Mouse (Mus musculus) thymus, adult 2 months (tissue): ENCODE data around the gene Taok3. TPM values are rescaled to one million over a fixed set of nuclear protein-coding genes. Genes with fewer than 3 reads are reported as not detected.
A peak's percentile ranks its signal among the peaks of the same experiment; 100 is the strongest.

ENCODE experiments used
- DNase-seq: peaks from one replicate; pipeline ENCODE4 v3.0.0; 2021
- H3K27ac ChIP-seq: fragments of 200-500 bp; 2 replicates; pipeline ENCODE4 v1.5.1; 2012; ENCODE audit warnings: low read length, control low read depth; ENCODE audit not compliant: control insufficient read depth, insufficient read depth
- H3K27me3 ChIP-seq: fragments of 200-500 bp; 2 replicates; pipeline ENCODE4 v1.6.1; 2012; ENCODE audit warnings: mild to moderate bottlenecking, low read length, moderate library complexity, mixed read lengths; ENCODE audit not compliant: control insufficient read depth, insufficient read depth
- H3K36me3 ChIP-seq: fragments of 200-500 bp; 2 replicates; pipeline ENCODE4 v1.6.1; 2012; ENCODE audit warnings: mild to moderate bottlenecking, low read length, moderate library complexity; ENCODE audit not compliant: control insufficient read depth, insufficient read depth
- H3K4me1 ChIP-seq: fragments of 200-500 bp; replicated peaks from 2 replicates; pipeline ENCODE4 v1.6.1; 2012; ENCODE audit warnings: low read length; ENCODE audit not compliant: control insufficient read depth, insufficient read depth
- H3K4me3 ChIP-seq: fragments of 200-500 bp; 2 replicates; pipeline ENCODE4 v1.5.1; 2012; ENCODE audit warnings: mild to moderate bottlenecking, low read length, control low read depth, moderate library complexity; ENCODE audit not compliant: control insufficient read depth, insufficient read depth
- CTCF ChIP-seq: fragments of 200-500 bp; IDR thresholded peaks from 2 replicates; pipeline ENCODE4 v1.5.1; 2012; ENCODE audit warnings: mild to moderate bottlenecking, control low read depth, low read length, moderate library complexity, borderline replicate concordance; ENCODE audit not compliant: control insufficient read depth, poor library complexity, insufficient read depth; ENCODE audit errors: extremely low read depth
- POLR2A ChIP-seq: fragments of 200-500 bp; IDR thresholded peaks from 2 replicates; pipeline ENCODE4 v1.6.1; 2012; ENCODE audit warnings: mild to moderate bottlenecking, low read length, control low read depth, moderate library complexity; ENCODE audit not compliant: control insufficient read depth, poor library complexity, insufficient read depth; ENCODE audit errors: extremely low read depth
- WGBS: fragments of 180-500 bp; shearing (Covaris S2); methylation state at CpG from one replicate; pipeline ENCODE4 v1.1.7; 2018; 5-methylcytosine and 5-hydroxymethylcytosine counted together
- polyA plus RNA-seq: library from polyadenylated mRNA; depleted of rRNA; stranded (reverse); fragments of >200 nt; gene quantifications from 2 replicates; pipeline ENCODE4 v1.2.3, GENCODE M21; 2012

Taok3 gene
- polyA plus RNA-seq, 1 experiment = 43.5 TPM

DNA sequence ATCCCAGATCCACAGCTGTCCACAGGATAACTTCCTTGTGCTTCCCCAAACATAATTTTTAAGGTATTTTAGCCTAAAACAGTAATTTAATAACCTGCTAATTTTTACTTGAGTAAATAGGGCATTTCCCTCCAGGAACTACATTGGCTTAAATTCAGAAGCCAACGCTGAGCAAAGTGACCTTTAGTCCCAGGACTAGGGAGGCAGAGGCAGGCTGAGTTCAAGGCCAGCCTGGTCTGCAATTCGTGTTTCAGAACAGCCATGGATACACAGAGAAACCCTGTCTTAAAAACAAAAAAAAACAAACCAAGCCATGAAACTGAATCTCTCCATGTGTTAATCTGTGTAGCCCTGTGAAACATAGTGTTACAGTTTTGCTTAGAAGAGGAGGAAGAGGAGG, 3.3 kb upstream of the Taok3 start:
- TF ChIP-seq POLR2A (no peak), CTCF (no peak)
- H3K36me3 ChIP-seq = no peaks in the 10 kb centered on the region; the same call in 1 of the 2 replicates
- WGBS = 74% methylated on average over 2 of the region's 2 CpGs

DNA sequence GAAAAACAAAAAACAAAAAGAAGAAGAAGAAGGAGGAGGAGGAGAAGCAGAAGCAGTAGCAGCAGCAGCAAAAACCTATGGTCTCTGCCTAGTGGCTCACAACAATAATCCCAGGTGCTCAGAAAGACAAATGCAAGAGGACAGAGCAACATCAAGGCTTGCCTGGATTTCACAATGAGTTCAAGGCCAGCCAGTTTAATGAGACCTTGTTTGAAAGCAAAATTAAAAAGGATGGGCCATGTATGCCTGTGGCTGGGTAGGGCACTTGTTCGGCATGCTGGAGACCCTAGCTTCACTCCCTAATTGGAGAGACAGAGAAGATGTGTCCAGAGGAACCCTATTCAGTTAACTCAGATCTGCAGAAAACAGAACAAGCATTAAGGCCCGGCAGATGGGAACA, 2.7 kb upstream of the Taok3 start:
- H3K27ac ChIP-seq = no peak overlapping the region
- TF ChIP-seq CTCF (no peak), POLR2A (no peak)
- H3K27me3 ChIP-seq = peaks cover 4% of the 10 kb centered on the region; the same call in 1 of the 2 replicates
- H3K4me1 ChIP-seq = peaks cover 20% of the 10 kb centered on the region
- no peaks in the 10 kb centered on the region; the same call in 1 of the 2 replicates for H3K36me3 ChIP-seq
- DNase-seq = no peak
- H3K4me3 ChIP-seq = no peak overlapping the region
- 96% methylated on average over 2 of the region's 2 CpGs for WGBS

More for the DNA sequence above, 3.3 kb upstream of the Taok3 start:
- H3K27ac ChIP-seq = no peak overlapping the region
- no peak for DNase-seq
- H3K4me3 ChIP-seq = no peak overlapping the region
- H3K4me1 ChIP-seq = peaks cover 25% of the 10 kb centered on the region
- peaks cover 4% of the 10 kb centered on the region; the same call in 1 of the 2 replicates for H3K27me3 ChIP-seq

DNA sequence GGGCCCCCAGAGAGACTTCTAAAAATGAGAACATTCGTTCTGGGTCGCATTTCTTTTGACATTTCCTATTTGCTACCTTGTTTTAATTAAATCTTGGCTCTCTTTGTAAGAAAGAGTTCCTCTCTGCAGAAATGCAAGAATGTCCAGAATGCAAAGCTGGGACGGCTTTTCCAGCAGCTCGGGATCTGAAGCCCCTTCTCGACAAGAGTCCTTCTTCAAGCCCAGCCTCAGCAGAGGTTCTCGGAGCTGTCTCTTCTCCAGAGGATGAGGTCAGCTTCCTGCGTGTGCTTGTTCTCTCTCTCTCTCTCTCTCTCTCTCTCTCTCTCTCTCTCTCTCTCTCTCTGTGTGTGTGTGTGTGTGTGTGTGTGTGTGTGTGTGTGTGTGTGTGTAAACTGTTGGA, 2.2 kb upstream of the Taok3 start:
- peaks cover 15% of the 10 kb centered on the region for H3K4me1 ChIP-seq
- H3K36me3 ChIP-seq = no peaks in the 10 kb centered on the region; the same call in 1 of the 2 replicates
- H3K27ac ChIP-seq = no peak overlapping the region
- H3K27me3 ChIP-seq = peaks cover 4% of the 10 kb centered on the region; the same call in 1 of the 2 replicates
- WGBS = 87% methylated on average over 7 of the region's 7 CpGs
- H3K4me3 ChIP-seq = no peak overlapping the region
- DNase-seq = no peak
- TF ChIP-seq CTCF (no peak), POLR2A (no peak)

DNA sequence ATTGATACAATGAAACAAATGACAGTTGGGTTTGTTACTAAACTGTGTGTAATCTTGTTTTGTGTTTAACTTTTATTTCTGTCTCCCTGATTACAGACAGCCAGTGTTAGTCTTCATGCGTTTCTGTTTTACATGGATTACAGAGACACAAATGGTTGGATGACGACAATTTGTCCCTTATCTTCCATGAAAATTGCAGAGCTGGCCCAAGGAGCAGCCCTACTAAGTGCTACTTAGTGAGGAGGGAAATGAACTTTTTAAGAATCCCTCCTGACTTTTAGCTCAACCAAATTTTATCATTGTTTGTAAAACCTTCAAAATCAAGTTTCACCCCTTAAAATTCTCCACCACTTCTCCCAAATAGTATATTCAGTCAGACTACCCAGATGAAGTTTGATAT, 1.7 kb upstream of the Taok3 start:
- H3K27me3 ChIP-seq = peaks cover 4% of the 10 kb centered on the region; the same call in 1 of the 2 replicates
- H3K4me3 ChIP-seq = no peak overlapping the region
- TF ChIP-seq POLR2A (no peak), CTCF (no peak)
- H3K36me3 ChIP-seq = no peaks in the 10 kb centered on the region; the same call in 1 of the 2 replicates
- 97% methylated on average over 2 of the region's 2 CpGs for WGBS
- no peak for DNase-seq
- no peak overlapping the region for H3K27ac ChIP-seq
- peaks cover 15% of the 10 kb centered on the region for H3K4me1 ChIP-seq

DNA sequence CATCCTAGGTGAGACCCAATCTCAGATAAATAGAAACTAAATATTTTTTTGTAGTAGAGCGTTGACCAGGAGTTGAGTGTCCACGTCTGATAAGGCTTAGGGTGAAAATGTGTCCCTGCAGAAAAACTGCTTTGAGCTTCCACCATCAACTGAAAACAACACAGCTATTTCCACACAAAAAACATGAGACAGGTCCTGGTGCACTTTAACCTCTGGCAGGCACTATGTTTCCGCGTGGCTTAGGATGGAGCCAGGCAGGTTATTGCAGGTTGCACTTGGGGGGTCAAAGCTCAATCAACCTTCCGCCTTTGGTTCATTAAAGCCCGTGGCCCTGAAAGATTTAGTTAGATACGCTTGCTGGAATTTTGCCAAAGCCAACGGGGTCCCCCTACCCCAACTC, 1.1 kb upstream of the Taok3 start:
- no peak for TF ChIP-seq CTCF
- no peak for TF ChIP-seq POLR2A

DNA sequence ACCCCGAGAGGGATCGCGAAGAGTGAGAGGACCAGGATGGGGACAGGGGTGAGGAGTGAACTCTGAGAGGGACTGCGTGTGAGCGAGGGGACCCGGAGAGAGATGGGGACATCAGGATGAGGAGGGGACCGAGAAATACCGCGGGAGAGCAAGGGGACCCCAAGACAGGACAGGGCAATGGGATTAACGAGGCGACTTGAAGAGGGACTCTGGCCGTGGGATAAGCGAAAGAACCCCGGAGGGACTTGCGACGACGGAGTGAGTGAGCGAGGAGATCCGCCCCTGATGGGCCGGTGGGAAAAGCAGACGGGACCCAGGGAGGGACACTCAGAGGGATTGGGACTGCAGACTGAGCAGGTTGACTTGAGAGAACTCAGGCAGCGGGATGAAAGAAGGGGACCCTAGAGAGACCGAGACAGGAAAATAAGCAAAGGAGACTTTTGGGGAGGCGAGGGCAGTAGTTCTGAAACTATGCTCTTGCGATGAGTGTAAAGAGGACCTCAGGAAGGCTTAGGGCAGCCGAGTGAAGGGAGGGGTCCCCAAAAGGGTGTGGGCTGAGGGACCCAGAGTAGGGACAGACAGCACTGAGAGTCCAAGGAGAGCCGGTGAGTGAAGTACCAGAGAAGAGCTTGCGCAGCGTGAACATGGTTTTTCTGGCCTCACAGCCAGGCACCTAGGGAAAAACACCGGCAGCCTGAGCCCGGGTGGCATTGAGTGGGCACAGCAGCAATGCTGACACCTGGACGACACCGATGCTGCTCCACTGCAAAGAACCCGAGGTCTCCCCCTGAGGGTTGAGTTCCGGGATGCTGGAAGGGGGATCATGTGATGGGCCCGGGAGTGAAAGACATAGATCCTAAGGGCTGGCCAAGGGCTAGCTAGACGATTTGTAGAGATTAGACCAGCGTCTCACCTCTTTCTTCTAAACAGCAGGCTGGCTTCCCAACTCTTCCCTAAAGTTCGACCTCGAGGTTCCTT, 849 bp downstream of the Taok3 start:
- TF ChIP-seq CTCF (0 out of 2 replicates have a peak, but pooled peaks have one; percentile 7), POLR2A (no peak)
- H3K4me3 ChIP-seq = peak overlapping the region; percentile 72
- no peaks in the 10 kb centered on the region for H3K36me3 ChIP-seq
- no peak overlapping the region for H3K27ac ChIP-seq
- 8% methylated on average over 40 of the region's 40 CpGs for WGBS
- peaks cover 15% of the 10 kb centered on the region for H3K4me1 ChIP-seq
- DNase-seq = no peak
- H3K27me3 ChIP-seq = peaks cover 4% of the 10 kb centered on the region; the same call in 1 of the 2 replicates

More for the DNA sequence above, 1.1 kb upstream of the Taok3 start:
- DNase-seq = no peak
- Histone ChIP-seq H3K4me1 (peaks cover 15% of the 10 kb centered on the region), H3K27ac (no peak overlapping the region), H3K27me3 (peaks cover 4% of the 10 kb centered on the region; the same call in 1 of the 2 replicates), H3K36me3 (no peaks in the 10 kb centered on the region), H3K4me3 (no peak overlapping the region)
- 84% methylated on average over 8 of the region's 8 CpGs for WGBS
